Mouse (Mus musculus) MEL (cell line): ENCODE data around the gene Krtap20-2. TPM values are rescaled to one million over a fixed set of nuclear protein-coding genes. Genes with fewer than 3 reads are reported as not detected.
"Not testable (repeated sequence)": the region's sequence is repeated elsewhere in the genome, so short reads cannot be mapped to it uniquely, and the experiment has no call there.

Experiments used
- DNase-seq: peaks from one replicate; pipeline ENCODE4 v3.0.0; 2011; ENCODE audit warnings: low read depth, low spot score
- H3K27ac ChIP-seq: 2 replicates; pipeline ENCODE4 v1.5.1; 2012; ENCODE audit warnings: low read depth, mild to moderate bottlenecking, control low read depth, low read length, moderate library complexity; ENCODE audit not compliant: control insufficient read depth
- H3K27me3 ChIP-seq, 2 experiments: fragments of 150-350 bp in 1 of 2; sonication (generic) in 1 of 2; 2 replicates each; pipeline ENCODE4 v1.6.1; 2012; ENCODE audit warnings: low read length in 2 of 2, mild to moderate bottlenecking in 2 of 2, improper control_type of control experiment in 1 of 2, moderate library complexity in 1 of 2; ENCODE audit not compliant: insufficient read depth in 2 of 2, control insufficient read depth in 1 of 2
- H3K36me3 ChIP-seq, 2 experiments: 2 replicates each; pipeline ENCODE4 v1.6.1; 2012 to 2014; ENCODE audit warnings: low read length in 2 of 2, improper control_type of control experiment in 1 of 2, inconsistent platforms in 1 of 2, mild to moderate bottlenecking in 1 of 2; ENCODE audit not compliant: insufficient read depth in 2 of 2, control insufficient read depth in 1 of 2
- H3K4me1 ChIP-seq, 2 experiments: fragments of 150-350 bp in 1 of 2; sonication (generic) in 1 of 2; 2 replicates each; pipeline ENCODE4 v1.6.1; 2012; ENCODE audit warnings: low read length in 2 of 2, improper control_type of control experiment in 1 of 2, mild to moderate bottlenecking in 1 of 2; ENCODE audit not compliant: insufficient read depth in 2 of 2, control insufficient read depth in 1 of 2
- H3K4me3 ChIP-seq, 2 experiments: fragments of 150-350 bp in 1 of 2; sonication (generic) in 1 of 2; 2 replicates each; pipeline ENCODE4 v1.5.1; 2012; ENCODE audit warnings: low read depth in 2 of 2, low read length in 2 of 2, mild to moderate bottlenecking in 2 of 2, moderate library complexity in 2 of 2, control low read depth in 1 of 2, improper control_type of control experiment in 1 of 2; ENCODE audit not compliant: control insufficient read depth in 1 of 2, insufficient read depth in 1 of 2
- H3K79me2 ChIP-seq: 2 replicates; pipeline ENCODE4 v1.6.1; 2012; ENCODE audit warnings: mild to moderate bottlenecking, low read length, moderate library complexity; ENCODE audit not compliant: control insufficient read depth, poor library complexity, insufficient read depth
- H3K9ac ChIP-seq: 2 replicates; pipeline ENCODE4 v1.6.1; 2012; ENCODE audit warnings: low read depth, mild to moderate bottlenecking, control low read depth, low read length, moderate library complexity; ENCODE audit not compliant: control insufficient read depth, poor library complexity, severe bottlenecking
- H3K9me3 ChIP-seq: fragments of 150-350 bp; sonication (generic); replicated peaks from 2 replicates; pipeline ENCODE4 v1.6.1; 2012; ENCODE audit warnings: mild to moderate bottlenecking, low read length, improper control_type of control experiment, moderate library complexity; ENCODE audit not compliant: insufficient read depth
- CHD1 ChIP-seq: IDR thresholded peaks from 2 replicates; pipeline ENCODE4 v1.6.1; 2012; ENCODE audit warnings: low read depth, mild to moderate bottlenecking, inconsistent platforms, low read length, improper control_type of control experiment
- KAT2A ChIP-seq: conservative IDR thresholded peaks from 2 replicates; pipeline ENCODE4 v1.6.1; 2012; ENCODE audit warnings: low read depth, low read length, improper control_type of control experiment, inconsistent platforms
- MAFK ChIP-seq: IDR thresholded peaks from 2 replicates; pipeline ENCODE4 v1.6.1; 2011; ENCODE audit warnings: low read depth, mild to moderate bottlenecking, low read length, improper control_type of control experiment, borderline replicate concordance
- MAX ChIP-seq: IDR thresholded peaks from 2 replicates; pipeline ENCODE4 v1.6.1; 2011; ENCODE audit warnings: low read length, improper control_type of control experiment
- MXI1 ChIP-seq: IDR thresholded peaks from 2 replicates; pipeline ENCODE4 v1.6.1; 2011; ENCODE audit warnings: mild to moderate bottlenecking, low read depth, low read length, improper control_type of control experiment
- MYB ChIP-seq: IDR thresholded peaks from 2 replicates; pipeline ENCODE4 v1.6.1; 2011; ENCODE audit warnings: mild to moderate bottlenecking, low read depth, low read length, improper control_type of control experiment
- MYC ChIP-seq: IDR thresholded peaks from 2 replicates; pipeline ENCODE4 v1.6.1; 2011; ENCODE audit warnings: low read depth, mild to moderate bottlenecking, low read length, improper control_type of control experiment, moderate library complexity
- RCOR1 ChIP-seq: IDR thresholded peaks from 2 replicates; pipeline ENCODE4 v1.6.1; 2012; ENCODE audit warnings: low read depth, mild to moderate bottlenecking, inconsistent platforms, low read length, improper control_type of control experiment
- SIN3A ChIP-seq: IDR thresholded peaks from 2 replicates; pipeline ENCODE4 v1.6.1; 2012; ENCODE audit warnings: low read length, improper control_type of control experiment, inconsistent platforms
- SMC3 ChIP-seq: IDR thresholded peaks from 2 replicates; pipeline ENCODE4 v1.6.1; 2011; ENCODE audit warnings: low read depth, low read length, improper control_type of control experiment
- TAL1 ChIP-seq: IDR thresholded peaks from 2 replicates; pipeline ENCODE4 v1.6.1; 2012; ENCODE audit warnings: mild to moderate bottlenecking, inconsistent platforms, low read length, moderate library complexity, mixed read lengths
- TBP ChIP-seq: IDR thresholded peaks from 2 replicates; pipeline ENCODE4 v1.8.0; 2011; ENCODE audit warnings: low read depth, low read length, improper control_type of control experiment
- TCF12 ChIP-seq: IDR thresholded peaks from 2 replicates; pipeline ENCODE4 v1.6.1; 2014; ENCODE audit warnings: low read depth, mild to moderate bottlenecking, inconsistent platforms, low read length, improper control_type of control experiment, moderate library complexity
- UBTF ChIP-seq: IDR thresholded peaks from 2 replicates; pipeline ENCODE4 v1.6.1; 2012; ENCODE audit warnings: low read depth, mild to moderate bottlenecking, inconsistent platforms, low read length, improper control_type of control experiment, moderate library complexity, borderline replicate concordance; ENCODE audit not compliant: insufficient read depth
- USF2 ChIP-seq, 2 experiments: IDR thresholded peaks; 2 replicates each; pipeline ENCODE4 v1.6.1; 2011 to 2012; ENCODE audit warnings: improper control_type of control experiment in 2 of 2, low read length in 2 of 2, borderline replicate concordance in 1 of 2, inconsistent platforms in 1 of 2, low read depth in 1 of 2, mild to moderate bottlenecking in 1 of 2; ENCODE audit not compliant: insufficient read depth in 1 of 2
- ZMIZ1 ChIP-seq: IDR thresholded peaks from 2 replicates; pipeline ENCODE4 v1.6.1; 2012; ENCODE audit warnings: low read depth, mild to moderate bottlenecking, inconsistent platforms, low read length, improper control_type of control experiment, moderate library complexity
- ZNF384 ChIP-seq: IDR thresholded peaks from 2 replicates; pipeline ENCODE4 v1.6.1; 2012; ENCODE audit warnings: low read depth, mild to moderate bottlenecking, inconsistent platforms, low read length, improper control_type of control experiment
- polyA plus RNA-seq, 2 experiments: library from polyadenylated mRNA; stranded (reverse) in 1 of 2; unstranded in 1 of 2; fragments of >175 nt in 1 of 2; fragments of >200 nt in 1 of 2; gene quantifications; 2 replicates each; pipeline versions ENCODE4 v1.2.1 to v1.2.4; 2012; ENCODE audit warnings: low replicate concordance in 2 of 2, low read depth in 1 of 2; ENCODE audit not compliant: insufficient read length in 2 of 2, insufficient read depth in 1 of 2, missing spikeins in 1 of 2
- total RNA-seq: library from RNA; depleted of rRNA; stranded (reverse); fragments of 300-350 nt; gene quantifications from 2 replicates; pipeline ENCODE4 v1.2.3, GENCODE M21; 2012; rRNA removed

Krtap20-2 gene
- total RNA-seq (not detected in 2 replicates), polyA plus RNA-seq (not detected)

GRCm38 (mm10) chr16:89205561-89205960, at the start of gene Krtap20-2:
Gene Krtap20-2, plus strand, starts transcription at chr16:89205861.
- no peak within 1 kb of the TSS for H3K27ac ChIP-seq
- H3K4me3 ChIP-seq = no peak within 1 kb of the TSS
- no peaks in the 10 kb centered on the region for H3K9me3 ChIP-seq
- H3K4me1 ChIP-seq = no peaks in the 10 kb centered on the region
- TF ChIP-seq CHD1 (no peak), MYB (no peak), RCOR1 (no peak), MAFK (no peak), MYC (no peak), UBTF (no peak), MAX (no peak), MXI1 (no peak)
- H3K27me3 ChIP-seq = no peaks in the 10 kb centered on the region
- H3K36me3 ChIP-seq = no peaks in the 10 kb centered on the region
- DNase-seq = no peak
- no peaks in the 10 kb centered on the region for H3K79me2 ChIP-seq
- H3K9ac ChIP-seq = no peak within 1 kb of the TSS

GRCm38 (mm10) chr16:89157652-89158051, 48.0 kb upstream of the Krtap20-2 start, which contains the start of gene Gm9789:
Gene Gm9789, plus strand, starts transcription at chr16:89157952.
- no peak within 1 kb of the TSS for H3K4me3 ChIP-seq
- H3K9me3 ChIP-seq = no peaks in the 10 kb centered on the region
- H3K4me1 ChIP-seq = no peaks in the 10 kb centered on the region
- no peaks in the 10 kb centered on the region for H3K79me2 ChIP-seq
- TF ChIP-seq USF2 (IDR thresholded peaks at IDR 0.05; ENCODE audit: borderline replicate concordance in 1 of 2, insufficient read depth in 1 of 2, low read depth in 1 of 2, low read length in 2 of 2) (no peak), TCF12 (no peak), ZNF384 (no peak), CHD1 (no peak), MAFK (no peak), SMC3 (no peak), ZMIZ1 (no peak), TAL1 (no peak), KAT2A (no peak), TBP (no peak), SIN3A (no peak)
- H3K27me3 ChIP-seq = no peaks in the 10 kb centered on the region
- no peaks in the 10 kb centered on the region for H3K36me3 ChIP-seq
- H3K27ac ChIP-seq = no peak within 1 kb of the TSS
- DNase-seq = no peak
- no peak within 1 kb of the TSS for H3K9ac ChIP-seq

DNA sequence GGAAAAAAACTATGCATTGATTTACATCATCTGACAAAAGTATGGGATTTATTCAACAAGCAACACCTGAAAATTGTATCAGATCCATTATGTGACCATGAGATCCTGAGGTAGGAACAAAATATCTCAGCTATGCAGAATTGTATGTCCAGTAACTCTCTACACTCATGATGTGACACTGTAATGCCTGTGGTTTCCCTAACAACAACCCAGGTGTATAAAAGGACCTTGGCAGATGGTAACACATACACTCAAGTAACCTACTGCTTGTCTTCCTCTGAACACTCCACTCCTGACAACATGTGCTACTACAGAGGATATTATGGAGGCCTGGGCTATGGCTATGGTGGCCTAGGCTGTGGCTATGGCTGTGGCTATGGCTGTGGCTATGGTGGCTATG, 36.5 kb upstream of the Krtap20-2 start, which contains the start of gene Gm7735:
Gm7735 (plus strand) TSS at position 301 of the 400 bp plus-strand sequence.
- H3K9ac ChIP-seq, H3K4me1 ChIP-seq, H3K9me3 ChIP-seq, H3K27me3 ChIP-seq, DNase-seq, H3K36me3 ChIP-seq, H3K4me3 ChIP-seq, H3K27ac ChIP-seq, H3K79me2 ChIP-seq: not testable (repeated sequence)
